Mouse (Mus musculus) intestine, postnatal 0 days (tissue): ENCODE results near the gene Cyb561. TPM values are rescaled to one million over a fixed set of nuclear protein-coding genes. Genes with fewer than 3 reads are reported as not detected.

ENCODE experiments used
- ATAC-seq: fragments of 200-750 bp; cut with Nextera tagmentation; 2 replicates; pipeline ENCODE4 v1.8.0; 2017; ENCODE audit warnings: mild to moderate bottlenecking, moderate TSS enrichment, moderate library complexity
- H3K27ac ChIP-seq: fragments of 300-500 bp; sonication (generic); 2 replicates; pipeline ENCODE4 v1.5.1; 2014; ENCODE audit warnings: mild to moderate bottlenecking, low read depth, low read length, moderate library complexity
- H3K27me3 ChIP-seq: fragments of 300-500 bp; sonication (generic); replicated peaks from 2 replicates; pipeline ENCODE4 v1.6.1; 2014; ENCODE audit warnings: low read length, mixed read lengths; ENCODE audit not compliant: control insufficient read depth, insufficient read depth
- H3K36me3 ChIP-seq: fragments of 300-500 bp; sonication (generic); 2 replicates; pipeline ENCODE4 v1.6.1; 2014; ENCODE audit warnings: mild to moderate bottlenecking, moderate library complexity; ENCODE audit not compliant: control insufficient read depth, insufficient read depth
- H3K4me1 ChIP-seq: fragments of 300-500 bp; sonication (generic); replicated peaks from 2 replicates; pipeline ENCODE4 v1.6.1; 2014; ENCODE audit warnings: antibody characterized with exemption, low read length, mixed read lengths; ENCODE audit not compliant: control insufficient read depth, insufficient read depth
- H3K4me2 ChIP-seq: fragments of 300-500 bp; sonication (generic); replicated peaks from 2 replicates; pipeline ENCODE4 v1.6.1; 2014; ENCODE audit warnings: low read depth, mild to moderate bottlenecking, moderate library complexity
- H3K4me3 ChIP-seq: fragments of 300-500 bp; sonication (generic); 2 replicates; pipeline ENCODE4 v1.5.1; 2014; ENCODE audit warnings: low read depth, low read length
- H3K9ac ChIP-seq: fragments of 300-500 bp; sonication (generic); 2 replicates; pipeline ENCODE4 v1.6.1; 2014; ENCODE audit warnings: mild to moderate bottlenecking, low read depth, low read length
- H3K9me3 ChIP-seq: fragments of 300-500 bp; sonication (generic); 2 replicates; pipeline ENCODE4 v1.6.1; 2016; ENCODE audit warnings: mixed run types; ENCODE audit not compliant: control insufficient read depth
- CTCF ChIP-seq: sonication (generic); IDR thresholded peaks from 2 replicates; pipeline ENCODE4 v1.5.1; 2016; ENCODE audit warnings: low read depth, mild to moderate bottlenecking, control low read depth, antibody characterized with exemption, moderate library complexity
- WGBS: fragments of 180-500 bp; shearing (Covaris S2); extraction: QIAGEN DNeasy Blood & Tissue Kit; methylation state at CpG from one replicate; pipeline ENCODE4 v1.1.7; 2014; 5-methylcytosine and 5-hydroxymethylcytosine counted together
- polyA plus RNA-seq: library from polyadenylated mRNA; unstranded; fragments of >200 nt; fragmentation: Nextera tagmentation; extraction: Ambion mirVana; gene quantifications from 2 replicates; pipeline ENCODE4 v1.2.1, GENCODE M21; 2015

Cyb561 gene
- polyA plus RNA-seq, 1 experiment from 2014 or later, result 50.3 TPM

- no peaks in the 10 kb centered on the region for H3K4me1 ChIP-seq
- no peak for ATAC-seq
- H3K36me3 ChIP-seq, result peaks cover 3% of the 10 kb centered on the region; the same call in 1 of the 2 replicates
- H3K27me3 ChIP-seq, result no peaks in the 10 kb centered on the region
- no peak overlapping the region for H3K27ac ChIP-seq
- no peak overlapping the region for H3K4me2 ChIP-seq
- 65% methylated on average over 2 of the region's 2 CpGs for WGBS
- no peaks in the 10 kb centered on the region for H3K9me3 ChIP-seq
- no peak overlapping the region for H3K9ac ChIP-seq
- TF ChIP-seq CTCF, result no peak
- no peak overlapping the region for H3K4me3 ChIP-seq
Measured at GRCm38 (mm10) chr11:105901501-105901900, 51.6 kb downstream of the Cyb561 start.

DNA sequence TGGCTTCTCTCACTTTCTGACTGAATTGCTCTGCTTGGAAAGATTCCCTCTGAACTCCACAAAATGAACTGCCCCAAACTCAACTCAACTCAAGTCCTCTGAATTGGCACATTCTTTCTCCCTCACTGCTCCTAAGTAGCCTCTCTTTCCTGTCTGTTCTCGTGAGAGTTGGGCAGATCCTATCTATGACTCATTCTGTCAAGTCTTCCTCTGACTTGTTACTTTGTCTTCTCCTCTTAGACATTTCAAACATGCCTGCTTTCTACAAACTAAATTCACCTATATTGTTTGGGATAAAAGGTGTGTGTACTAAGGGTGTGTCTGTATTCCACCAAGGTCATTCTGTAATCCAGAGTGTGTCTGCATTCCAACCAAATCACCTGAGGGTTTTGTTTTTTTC lies 54.0 kb downstream of the Cyb561 start:
- Histone ChIP-seq H3K9ac (no peak overlapping the region), H3K9me3 (no peaks in the 10 kb centered on the region), H3K27ac (no peak overlapping the region), H3K4me1 (no peaks in the 10 kb centered on the region), H3K27me3 (no peaks in the 10 kb centered on the region), H3K4me2 (no peak overlapping the region), H3K4me3 (no peak overlapping the region), H3K36me3 (peaks cover 3% of the 10 kb centered on the region; the same call in 1 of the 2 replicates)
- 15% methylated on average over 1 of the region's 1 CpGs for WGBS
- no peak for ATAC-seq
- TF ChIP-seq CTCF, result no peak

DNA sequence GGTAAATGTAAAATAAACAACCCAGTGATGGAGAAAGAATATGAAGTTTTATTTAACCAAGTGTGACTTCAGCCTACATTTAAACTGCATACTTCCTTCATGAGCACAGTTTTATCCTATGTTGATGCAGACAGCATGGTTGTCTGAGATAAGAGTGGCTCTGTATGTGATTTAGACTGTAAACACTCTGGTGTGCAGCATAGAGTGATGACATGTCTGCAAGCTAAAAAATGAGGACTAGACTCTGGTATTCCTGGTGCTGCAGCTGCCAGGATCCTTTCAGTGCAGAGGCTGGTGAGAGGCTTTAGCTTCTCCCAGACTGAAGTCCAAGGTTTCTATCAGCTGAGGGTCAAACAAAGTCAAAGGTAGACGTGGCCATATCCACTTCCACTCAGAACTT lies 65.9 kb downstream of the Cyb561 start:
- Histone ChIP-seq H3K4me2 (no peak overlapping the region), H3K4me1 (no peaks in the 10 kb centered on the region), H3K9me3 (no peaks in the 10 kb centered on the region), H3K27ac (no peak overlapping the region), H3K4me3 (no peak overlapping the region), H3K36me3 (no peaks in the 10 kb centered on the region), H3K27me3 (no peaks in the 10 kb centered on the region), H3K9ac (no peak overlapping the region)
- TF ChIP-seq CTCF, result no peak
- no peak for ATAC-seq
- WGBS, result 71% methylated on average over 1 of the region's 1 CpGs

- Histone ChIP-seq H3K27me3 (no peaks in the 10 kb centered on the region), H3K4me2 (no peak overlapping the region), H3K9me3 (no peaks in the 10 kb centered on the region), H3K27ac (no peak overlapping the region), H3K4me3 (no peak overlapping the region), H3K9ac (no peak overlapping the region), H3K4me1 (no peaks in the 10 kb centered on the region), H3K36me3 (no peaks in the 10 kb centered on the region)
- ATAC-seq, result no peak
- 88% methylated on average over 1 of the region's 1 CpGs for WGBS
- no peak for TF ChIP-seq CTCF
Measured at GRCm38 (mm10) chr11:105885558-105885957, 67.6 kb downstream of the Cyb561 start.

Other genes with a start within 250 kb of the Cyb561 start
- gene Ace, start 14.6 kb upstream of the Cyb561 start, polyA plus RNA-seq, result 222 and 231 TPM in 2 replicates
- gene Ace3, start 41.3 kb upstream of the Cyb561 start, polyA plus RNA-seq, result not detected in 2 replicates
- 0.94 and 1.6 TPM in 2 replicates for gene Kcnh6, start 54.8 kb upstream of the Cyb561 start, polyA plus RNA-seq
- 30.8 and 31.3 TPM in 2 replicates for gene Dcaf7, start 83.5 kb upstream of the Cyb561 start, polyA plus RNA-seq
- gene Taco1, start 112.7 kb upstream of the Cyb561 start, polyA plus RNA-seq, result 9.0 and 9.2 TPM in 2 replicates
- gene Map3k3, start 131.3 kb upstream of the Cyb561 start, polyA plus RNA-seq, result 6.2 and 6.6 TPM in 2 replicates
- not detected in 2 replicates for gene Gm10840, start 207.5 kb upstream of the Cyb561 start, polyA plus RNA-seq
- 32.6 and 34.6 TPM in 2 replicates for gene Limd2, start 207.5 kb upstream of the Cyb561 start, polyA plus RNA-seq
- 5.7 and 6.4 TPM in 2 replicates for gene Strada, start 248.8 kb upstream of the Cyb561 start, polyA plus RNA-seq